Mouse (Mus musculus) MEL (cell line): ENCODE results near the gene P4ha2. TPM values are rescaled to one million over a fixed set of nuclear protein-coding genes. Genes with fewer than 3 reads are reported as not detected.

Experiments
- DNase-seq: peaks from one replicate; pipeline ENCODE4 v3.0.0; 2011; ENCODE audit warnings: low read depth, low spot score
- H3K27ac ChIP-seq: 2 replicates; pipeline ENCODE4 v1.5.1; 2012; ENCODE audit warnings: low read depth, mild to moderate bottlenecking, control low read depth, low read length, moderate library complexity; ENCODE audit not compliant: control insufficient read depth
- H3K27me3 ChIP-seq, 2 experiments: fragments of 150-350 bp in 1 of 2; sonication (generic) in 1 of 2; 2 replicates each; pipeline ENCODE4 v1.6.1; 2012; ENCODE audit warnings: low read length in 2 of 2, mild to moderate bottlenecking in 2 of 2, improper control_type of control experiment in 1 of 2, moderate library complexity in 1 of 2; ENCODE audit not compliant: insufficient read depth in 2 of 2, control insufficient read depth in 1 of 2
- H3K36me3 ChIP-seq, 2 experiments: 2 replicates each; pipeline ENCODE4 v1.6.1; 2012 to 2014; ENCODE audit warnings: low read length in 2 of 2, improper control_type of control experiment in 1 of 2, inconsistent platforms in 1 of 2, mild to moderate bottlenecking in 1 of 2; ENCODE audit not compliant: insufficient read depth in 2 of 2, control insufficient read depth in 1 of 2
- H3K4me1 ChIP-seq, 2 experiments: fragments of 150-350 bp in 1 of 2; sonication (generic) in 1 of 2; 2 replicates each; pipeline ENCODE4 v1.6.1; 2012; ENCODE audit warnings: low read length in 2 of 2, improper control_type of control experiment in 1 of 2, mild to moderate bottlenecking in 1 of 2; ENCODE audit not compliant: insufficient read depth in 2 of 2, control insufficient read depth in 1 of 2
- H3K4me3 ChIP-seq, 2 experiments: fragments of 150-350 bp in 1 of 2; sonication (generic) in 1 of 2; 2 replicates each; pipeline ENCODE4 v1.5.1; 2012; ENCODE audit warnings: low read depth in 2 of 2, low read length in 2 of 2, mild to moderate bottlenecking in 2 of 2, moderate library complexity in 2 of 2, control low read depth in 1 of 2, improper control_type of control experiment in 1 of 2; ENCODE audit not compliant: control insufficient read depth in 1 of 2, insufficient read depth in 1 of 2
- H3K79me2 ChIP-seq: 2 replicates; pipeline ENCODE4 v1.6.1; 2012; ENCODE audit warnings: mild to moderate bottlenecking, low read length, moderate library complexity; ENCODE audit not compliant: control insufficient read depth, poor library complexity, insufficient read depth
- H3K9ac ChIP-seq: 2 replicates; pipeline ENCODE4 v1.6.1; 2012; ENCODE audit warnings: low read depth, mild to moderate bottlenecking, control low read depth, low read length, moderate library complexity; ENCODE audit not compliant: control insufficient read depth, poor library complexity, severe bottlenecking
- H3K9me3 ChIP-seq: fragments of 150-350 bp; sonication (generic); replicated peaks from 2 replicates; pipeline ENCODE4 v1.6.1; 2012; ENCODE audit warnings: mild to moderate bottlenecking, low read length, improper control_type of control experiment, moderate library complexity; ENCODE audit not compliant: insufficient read depth
- BHLHE40 ChIP-seq: IDR thresholded peaks from 2 replicates; pipeline ENCODE4 v1.6.1; 2012; ENCODE audit warnings: low read depth, mild to moderate bottlenecking, inconsistent platforms, low read length, improper control_type of control experiment, borderline replicate concordance
- CHD1 ChIP-seq: IDR thresholded peaks from 2 replicates; pipeline ENCODE4 v1.6.1; 2012; ENCODE audit warnings: low read depth, mild to moderate bottlenecking, inconsistent platforms, low read length, improper control_type of control experiment
- CHD2 ChIP-seq: IDR thresholded peaks from 2 replicates; pipeline ENCODE4 v1.6.1; 2011; ENCODE audit warnings: low read length, improper control_type of control experiment
- CTCF ChIP-seq, 3 experiments: IDR thresholded peaks in 2 of 3; conservative IDR thresholded peaks in 1 of 3; 2 replicates each; pipeline ENCODE4 v1.5.1; 2011 to 2012; ENCODE audit warnings: low read length in 3 of 3, low read depth in 2 of 3, mild to moderate bottlenecking in 2 of 3, improper control_type of control experiment in 1 of 3, inconsistent platforms in 1 of 3, mixed read lengths in 1 of 3, moderate library complexity in 1 of 3; ENCODE audit not compliant: control insufficient read depth in 1 of 3, insufficient read depth in 1 of 3, poor library complexity in 1 of 3, severe bottlenecking in 1 of 3
- E2F4 ChIP-seq: IDR thresholded peaks from 2 replicates; pipeline ENCODE4 v1.6.1; 2011; ENCODE audit warnings: low read depth, low read length, improper control_type of control experiment, borderline replicate concordance
- EP300 ChIP-seq, 2 experiments: IDR thresholded peaks; 2 replicates each; pipeline ENCODE4 v1.6.1; 2011; ENCODE audit warnings: improper control_type of control experiment in 2 of 2, low read length in 2 of 2, low read depth in 1 of 2, mild to moderate bottlenecking in 1 of 2
- ETS1 ChIP-seq: IDR thresholded peaks from 2 replicates; pipeline ENCODE4 v1.6.1; 2012; ENCODE audit warnings: low read depth, mild to moderate bottlenecking, inconsistent platforms, low read length, improper control_type of control experiment, moderate library complexity
- GATA1 ChIP-seq: IDR thresholded peaks from 2 replicates; pipeline ENCODE4 v1.6.1; 2011; ENCODE audit warnings: low read depth, low read length, improper control_type of control experiment
- JUND ChIP-seq: IDR thresholded peaks from 2 replicates; pipeline ENCODE4 v1.6.1; 2011; ENCODE audit warnings: low read depth, mild to moderate bottlenecking, improper control_type of control experiment, low read length
- KAT2A ChIP-seq: conservative IDR thresholded peaks from 2 replicates; pipeline ENCODE4 v1.6.1; 2012; ENCODE audit warnings: low read depth, low read length, improper control_type of control experiment, inconsistent platforms
- MAFK ChIP-seq: IDR thresholded peaks from 2 replicates; pipeline ENCODE4 v1.6.1; 2011; ENCODE audit warnings: low read depth, mild to moderate bottlenecking, low read length, improper control_type of control experiment, borderline replicate concordance
- MAZ ChIP-seq: IDR thresholded peaks from 2 replicates; pipeline ENCODE4 v1.6.1; 2012; ENCODE audit warnings: low read depth, mild to moderate bottlenecking, inconsistent platforms, low read length, improper control_type of control experiment
- MEF2A ChIP-seq: IDR thresholded peaks from 2 replicates; pipeline ENCODE4 v1.6.1; 2014; ENCODE audit warnings: low read depth, mild to moderate bottlenecking, inconsistent platforms, low read length, improper control_type of control experiment; ENCODE audit not compliant: poor library complexity, insufficient replicate concordance, severe bottlenecking; ENCODE audit errors: extremely low read depth
- MXI1 ChIP-seq: IDR thresholded peaks from 2 replicates; pipeline ENCODE4 v1.6.1; 2011; ENCODE audit warnings: mild to moderate bottlenecking, low read depth, low read length, improper control_type of control experiment
- NELFE ChIP-seq: IDR thresholded peaks from 2 replicates; pipeline ENCODE4 v1.6.1; 2011; ENCODE audit warnings: low read depth, low read length, improper control_type of control experiment
- NRF1 ChIP-seq: IDR thresholded peaks from 2 replicates; pipeline ENCODE4 v1.6.1; 2014; ENCODE audit warnings: low read depth, mild to moderate bottlenecking, inconsistent platforms, low read length, improper control_type of control experiment, moderate library complexity; ENCODE audit not compliant: poor library complexity, insufficient read depth, severe bottlenecking
- POLR2AphosphoS5 ChIP-seq: IDR thresholded peaks from 2 replicates; pipeline ENCODE4 v1.6.1; 2012; ENCODE audit warnings: low read depth, borderline replicate concordance, mild to moderate bottlenecking, inconsistent platforms, low read length, moderate library complexity, mixed read lengths
- RAD21 ChIP-seq: IDR thresholded peaks from 2 replicates; pipeline ENCODE4 v1.6.1; 2011; ENCODE audit warnings: mild to moderate bottlenecking, low read depth, low read length, improper control_type of control experiment
- RCOR1 ChIP-seq: IDR thresholded peaks from 2 replicates; pipeline ENCODE4 v1.6.1; 2012; ENCODE audit warnings: low read depth, mild to moderate bottlenecking, inconsistent platforms, low read length, improper control_type of control experiment
- SIN3A ChIP-seq: IDR thresholded peaks from 2 replicates; pipeline ENCODE4 v1.6.1; 2012; ENCODE audit warnings: low read length, improper control_type of control experiment, inconsistent platforms
- SMC3 ChIP-seq: IDR thresholded peaks from 2 replicates; pipeline ENCODE4 v1.6.1; 2011; ENCODE audit warnings: low read depth, low read length, improper control_type of control experiment
- TCF12 ChIP-seq: IDR thresholded peaks from 2 replicates; pipeline ENCODE4 v1.6.1; 2014; ENCODE audit warnings: low read depth, mild to moderate bottlenecking, inconsistent platforms, low read length, improper control_type of control experiment, moderate library complexity
- ZC3H11A ChIP-seq: IDR thresholded peaks from 2 replicates; pipeline ENCODE4 v1.6.1; 2012; ENCODE audit warnings: low read depth, mild to moderate bottlenecking, inconsistent platforms, low read length, improper control_type of control experiment
- ZKSCAN1 ChIP-seq: IDR thresholded peaks from 2 replicates; pipeline ENCODE4 v1.6.1; 2012; ENCODE audit warnings: low read depth, mild to moderate bottlenecking, inconsistent platforms, low read length, improper control_type of control experiment, moderate library complexity
- ZNF384 ChIP-seq: IDR thresholded peaks from 2 replicates; pipeline ENCODE4 v1.6.1; 2012; ENCODE audit warnings: low read depth, mild to moderate bottlenecking, inconsistent platforms, low read length, improper control_type of control experiment
- polyA plus RNA-seq, 2 experiments: library from polyadenylated mRNA; stranded (reverse) in 1 of 2; unstranded in 1 of 2; fragments of >175 nt in 1 of 2; fragments of >200 nt in 1 of 2; gene quantifications; 2 replicates each; pipeline versions ENCODE4 v1.2.1 to v1.2.4; 2012; ENCODE audit warnings: low replicate concordance in 2 of 2, low read depth in 1 of 2; ENCODE audit not compliant: insufficient read length in 2 of 2, insufficient read depth in 1 of 2, missing spikeins in 1 of 2
- total RNA-seq: library from RNA; depleted of rRNA; stranded (reverse); fragments of 300-350 nt; gene quantifications from 2 replicates; pipeline ENCODE4 v1.2.3, GENCODE M21; 2012

Gene P4ha2
- total and polyA plus RNA-seq, 3 experiments = 18.6 to 57.8 TPM; not detected in 1

DNA sequence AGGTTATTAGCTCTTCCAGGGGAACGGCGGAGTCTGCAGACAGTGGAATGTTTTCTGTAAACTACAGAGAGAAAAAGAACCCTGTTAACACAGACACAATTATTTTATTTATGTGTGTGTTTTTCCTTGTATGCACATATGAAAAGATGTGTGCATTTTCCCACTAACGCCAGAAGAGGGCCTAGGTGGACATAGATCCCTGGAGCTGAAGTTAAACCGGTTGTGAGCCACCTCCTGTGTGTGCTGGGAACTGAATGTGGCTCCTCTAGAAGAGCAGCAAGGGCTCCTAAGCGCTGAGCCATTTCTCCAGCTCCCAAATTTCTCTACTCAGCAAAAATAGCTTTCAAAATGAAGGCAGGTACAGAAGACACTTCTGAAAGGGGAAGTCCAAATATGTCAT lies 14.1 kb upstream of the P4ha2 start:
- no peak overlapping the region for H3K4me3 ChIP-seq
- peaks cover 9 to 16% of the 10 kb centered on the region in 2 experiments for H3K4me1 ChIP-seq
- no peaks in the 10 kb centered on the region for H3K27me3 ChIP-seq
- DNase-seq = peak; percentile 70
- H3K36me3 ChIP-seq = peaks cover 0 to 10% of the 10 kb centered on the region in 2 experiments; a peak in 2 of 4 replicates
- no peak overlapping the region for H3K9ac ChIP-seq
- H3K79me2 ChIP-seq = no peaks in the 10 kb centered on the region
- TF ChIP-seq BHLHE40 (no peak), RAD21 (peak; percentile 40), NELFE (no peak), MAFK (peak; percentile 42; the same call in 1 of the 2 replicates), ZKSCAN1 (no peak), RCOR1 (no peak), CHD1 (no peak), GATA1 (no peak), MAZ (no peak), ZC3H11A (peak; percentile 40; the same call in 1 of the 2 replicates), CTCF (IDR thresholded peaks at IDR 0.05 in 2 of 3, conservative IDR thresholded peaks at IDR 0.05 in 1 of 3; ENCODE audit: control insufficient read depth in 1 of 3, insufficient read depth in 1 of 3, low read depth in 2 of 3, low read length in 3 of 3, poor library complexity in 1 of 3, severe bottlenecking in 1 of 3) (peak; percentile 32 to 77 (median 42)), CHD2 (no peak), EP300 (IDR thresholded peaks at IDR 0.05; ENCODE audit: low read depth in 1 of 2, low read length in 2 of 2) (no peak), POLR2AphosphoS5 (no peak), KAT2A (no peak), JUND (no peak), SMC3 (peak; percentile 75)
- H3K9me3 ChIP-seq = no peaks in the 10 kb centered on the region
- no peak overlapping the region for H3K27ac ChIP-seq

DNA sequence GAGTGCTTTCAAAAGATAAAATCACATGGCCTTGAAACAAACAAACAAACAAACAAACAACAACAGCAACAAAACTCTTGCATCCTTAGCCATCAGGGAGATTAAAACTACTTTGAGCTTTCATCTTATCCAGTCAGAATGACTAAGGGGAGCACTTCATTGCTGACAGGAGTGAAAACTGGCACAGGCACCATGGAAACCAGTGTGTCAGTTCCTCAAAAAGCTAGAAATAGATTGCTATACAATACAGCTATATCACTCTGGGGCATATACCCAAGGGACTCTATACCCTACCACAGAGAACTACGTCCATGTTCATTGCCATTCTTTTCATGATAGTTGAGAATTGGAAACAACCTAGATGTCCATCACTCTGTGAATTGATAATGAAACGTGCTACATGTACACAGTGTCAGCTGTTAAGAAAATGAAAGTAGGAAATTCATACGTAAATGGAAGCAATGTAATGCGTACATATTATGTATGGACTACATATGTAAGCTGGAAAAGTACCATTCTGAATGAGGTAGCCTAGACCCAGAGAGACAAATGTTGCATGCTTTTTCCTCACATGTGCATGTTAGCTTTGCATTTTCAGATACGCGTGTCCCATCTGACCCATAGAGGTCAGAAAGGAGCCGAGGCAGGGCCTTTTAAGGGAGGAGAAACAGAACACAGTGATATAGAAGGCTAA lies 11.5 kb upstream of the P4ha2 start:
- TF ChIP-seq MEF2A = peak; percentile 86
- TF ChIP-seq ETS1 = peak; percentile 84
- TF ChIP-seq E2F4 = no peak
- TF ChIP-seq EP300 (IDR thresholded peaks at IDR 0.05; ENCODE audit: low read depth in 1 of 2, low read length in 2 of 2) = peak in 1 of 2 experiments; percentile 49; a peak in 2 of 4 replicates
- TF ChIP-seq CTCF (IDR thresholded peaks at IDR 0.05 in 2 of 3, conservative IDR thresholded peaks at IDR 0.05 in 1 of 3; ENCODE audit: control insufficient read depth in 1 of 3, insufficient read depth in 1 of 3, low read depth in 2 of 3, low read length in 3 of 3, poor library complexity in 1 of 3, severe bottlenecking in 1 of 3) = no peak
- no peak for TF ChIP-seq KAT2A
- TF ChIP-seq GATA1 = peak; percentile 43; the same call in 1 of the 2 replicates
- peak; percentile 52 for TF ChIP-seq SIN3A
- TF ChIP-seq NRF1 = no peak
- peak; percentile 10; the same call in 1 of the 2 replicates for TF ChIP-seq BHLHE40
- no peak for TF ChIP-seq ZNF384
- 0 out of 2 replicates have a peak, but pooled peaks have one; percentile 22 for TF ChIP-seq TCF12
- TF ChIP-seq MXI1 = peak; percentile 85
- 0 out of 2 replicates have a peak, but pooled peaks have one; percentile 6 for TF ChIP-seq RCOR1
- Histone ChIP-seq H3K4me1 (peaks cover 7 to 23% of the 10 kb centered on the region in 2 experiments), H3K79me2 (no peaks in the 10 kb centered on the region), H3K9ac (peak overlapping the region; percentile 53), H3K27ac (no peak overlapping the region), H3K4me3 (peak overlapping the region; percentile 65 to 76), H3K27me3 (no peaks in the 10 kb centered on the region), H3K9me3 (no peaks in the 10 kb centered on the region), H3K36me3 (peaks cover 0 to 20% of the 10 kb centered on the region in 2 experiments; a peak in 2 of 4 replicates)
- DNase-seq = peak; percentile 91
